Mouse (Mus musculus) embryonic fibroblast, embryonic 13.5 days (primary cell): ENCODE data around the gene Crtc1.

ENCODE experiments used
- CTCF ChIP-seq: IDR thresholded peaks from 2 replicates; pipeline ENCODE4 v1.5.1; 2011; ENCODE audit warnings: mild to moderate bottlenecking, control low read depth, low read length, moderate library complexity, borderline replicate concordance; ENCODE audit not compliant: insufficient read depth
- POLR2A ChIP-seq: IDR thresholded peaks from 2 replicates; pipeline ENCODE4 v1.6.1; 2011; ENCODE audit warnings: low read depth, mild to moderate bottlenecking, control low read depth, low read length, moderate library complexity

DNA sequence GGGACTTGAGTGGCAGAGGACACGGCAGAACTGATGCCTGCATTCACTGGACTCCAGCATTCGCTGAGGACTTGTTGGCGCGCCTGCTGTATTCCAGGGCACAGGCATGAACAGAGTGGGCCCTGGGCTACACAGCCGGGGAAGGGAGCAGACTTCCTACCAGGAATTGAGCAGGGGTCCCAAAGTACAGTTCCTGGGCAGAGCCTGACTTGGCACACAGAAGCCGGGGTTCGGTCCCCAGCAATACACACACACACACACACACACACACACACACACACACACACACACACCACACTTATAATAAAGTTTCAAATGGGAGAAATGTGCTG lies 435 bp upstream of the Crtc1 start:
- no peak for TF ChIP-seq POLR2A
- TF ChIP-seq CTCF: no peak
